Mouse (Mus musculus): Measurements from ENCODE around the gene Kcnj1. TPM values are rescaled to one million over a fixed set of nuclear protein-coding genes. Genes with fewer than 3 reads are reported as not detected.

Gene Kcnj1
- polyA plus RNA-seq, 1 experiment from 2014 or later: not detected

GRCm38 (mm10) chr9:32411507-32411906 is 39.2 kb downstream of the Kcnj1 start:
- no peaks in the 10 kb centered on the region for H3K36me3 ChIP-seq (ENCODE audit: control insufficient read depth, insufficient read depth, low read length)
- peaks cover 3 to 8% of the 10 kb centered on the region in 2 experiments; a peak in 2 of 4 replicates for H3K4me1 ChIP-seq (ENCODE audit: control insufficient read depth in 2 of 2, insufficient read depth in 2 of 2, low read length in 2 of 2)
- no peak overlapping the region for H3K27ac ChIP-seq (replicated peaks in 1 of 2; ENCODE audit: control insufficient read depth in 1 of 2, insufficient read depth in 1 of 2, low read depth in 2 of 2, low read length in 2 of 2)
- H3K4me3 ChIP-seq (ENCODE audit: control insufficient read depth in 1 of 2, insufficient read depth in 1 of 2, low read depth in 1 of 2, low read length in 2 of 2): no peak overlapping the region
- 84% methylated on average over 5 of the region's 5 CpGs for WGBS
- H3K27me3 ChIP-seq (ENCODE audit: control insufficient read depth, insufficient read depth, low read length): peaks cover 11% of the 10 kb centered on the region
- ATAC-seq (ENCODE audit: insufficient number of reproducible peaks, insufficient read depth, low FRiP score, low read depth): no peak
- H3K9ac ChIP-seq (ENCODE audit: low read length): no peak overlapping the region
- no peaks in the 10 kb centered on the region for H3K9me3 ChIP-seq (ENCODE audit: control insufficient read depth, low read length)
- H3K4me2 ChIP-seq (ENCODE audit: low read length): no peak overlapping the region

- Histone ChIP-seq H3K27ac (replicated peaks in 1 of 2; ENCODE audit: control insufficient read depth in 1 of 2, insufficient read depth in 1 of 2, low read depth in 2 of 2, low read length in 2 of 2) (no peak overlapping the region), H3K9me3 (ENCODE audit: control insufficient read depth, low read length) (no peaks in the 10 kb centered on the region), H3K4me1 (ENCODE audit: control insufficient read depth in 2 of 2, insufficient read depth in 2 of 2, low read length in 2 of 2) (peaks cover 6 to 11% of the 10 kb centered on the region in 2 experiments; a peak in 3 of 4 replicates), H3K9ac (ENCODE audit: low read length) (no peak overlapping the region), H3K4me3 (ENCODE audit: control insufficient read depth in 1 of 2, insufficient read depth in 1 of 2, low read depth in 1 of 2, low read length in 2 of 2) (no peak overlapping the region), H3K4me2 (ENCODE audit: low read length) (no peak overlapping the region), H3K36me3 (ENCODE audit: control insufficient read depth, insufficient read depth, low read length) (no peaks in the 10 kb centered on the region), H3K27me3 (ENCODE audit: control insufficient read depth, insufficient read depth, low read length) (peaks cover 6% of the 10 kb centered on the region)
- no peak for ATAC-seq (ENCODE audit: insufficient number of reproducible peaks, insufficient read depth, low FRiP score, low read depth)
- WGBS: 50% methylated on average over 10 of the region's 10 CpGs
Measured at GRCm38 (mm10) chr9:32412836-32413580, 40.7 kb downstream of the Kcnj1 start.

GRCm38 (mm10) chr9:32414956-32415355 is 42.7 kb downstream of the Kcnj1 start:
- H3K4me2 ChIP-seq (ENCODE audit: low read length): no peak overlapping the region
- no peak overlapping the region for H3K27ac ChIP-seq (replicated peaks in 1 of 2; ENCODE audit: control insufficient read depth in 1 of 2, insufficient read depth in 1 of 2, low read depth in 2 of 2, low read length in 2 of 2)
- H3K4me1 ChIP-seq (ENCODE audit: control insufficient read depth in 2 of 2, insufficient read depth in 2 of 2, low read length in 2 of 2): peaks cover 3 to 5% of the 10 kb centered on the region in 2 experiments; a peak in 3 of 4 replicates
- H3K4me3 ChIP-seq (ENCODE audit: control insufficient read depth in 1 of 2, insufficient read depth in 1 of 2, low read depth in 1 of 2, low read length in 2 of 2): no peak overlapping the region
- no peak for ATAC-seq (ENCODE audit: insufficient number of reproducible peaks, insufficient read depth, low FRiP score, low read depth)
- H3K36me3 ChIP-seq (ENCODE audit: control insufficient read depth, insufficient read depth, low read length): no peaks in the 10 kb centered on the region
- H3K27me3 ChIP-seq (ENCODE audit: control insufficient read depth, insufficient read depth, low read length): no peaks in the 10 kb centered on the region
- H3K9me3 ChIP-seq (ENCODE audit: control insufficient read depth, low read length): no peaks in the 10 kb centered on the region
- H3K9ac ChIP-seq (ENCODE audit: low read length): no peak overlapping the region
- WGBS: 73% methylated on average over 1 of the region's 1 CpGs

- Histone ChIP-seq H3K4me1 (ENCODE audit: control insufficient read depth in 2 of 2, insufficient read depth in 2 of 2, low read length in 2 of 2) (peaks cover 3 to 5% of the 10 kb centered on the region in 2 experiments; a peak in 3 of 4 replicates), H3K9ac (ENCODE audit: low read length) (no peak overlapping the region), H3K4me2 (ENCODE audit: low read length) (no peak overlapping the region), H3K9me3 (ENCODE audit: control insufficient read depth, low read length) (no peaks in the 10 kb centered on the region), H3K36me3 (ENCODE audit: control insufficient read depth, insufficient read depth, low read length) (peaks cover 2% of the 10 kb centered on the region; the same call in 1 of the 2 replicates), H3K4me3 (ENCODE audit: control insufficient read depth in 1 of 2, insufficient read depth in 1 of 2, low read depth in 1 of 2, low read length in 2 of 2) (no peak overlapping the region), H3K27me3 (ENCODE audit: control insufficient read depth, insufficient read depth, low read length) (no peaks in the 10 kb centered on the region), H3K27ac (replicated peaks in 1 of 2; ENCODE audit: control insufficient read depth in 1 of 2, insufficient read depth in 1 of 2, low read depth in 2 of 2, low read length in 2 of 2) (no peak overlapping the region)
- ATAC-seq (ENCODE audit: insufficient number of reproducible peaks, insufficient read depth, low FRiP score, low read depth): no peak
- 89% methylated on average over 3 of the region's 3 CpGs for WGBS
Measured at GRCm38 (mm10) chr9:32415952-32416351, 43.7 kb downstream of the Kcnj1 start.

- Histone ChIP-seq H3K9ac (ENCODE audit: low read length) (no peak overlapping the region), H3K27ac (replicated peaks in 1 of 2; ENCODE audit: control insufficient read depth in 1 of 2, insufficient read depth in 1 of 2, low read depth in 2 of 2, low read length in 2 of 2) (no peak overlapping the region; a peak in 1 of 4 replicates), H3K4me1 (ENCODE audit: control insufficient read depth in 2 of 2, insufficient read depth in 2 of 2, low read length in 2 of 2) (peaks cover 3 to 5% of the 10 kb centered on the region in 2 experiments; a peak in 3 of 4 replicates), H3K4me2 (ENCODE audit: low read length) (peak overlapping the region; percentile 3; the same call in 1 of the 2 replicates), H3K36me3 (ENCODE audit: control insufficient read depth, insufficient read depth, low read length) (peaks cover 13% of the 10 kb centered on the region), H3K27me3 (ENCODE audit: control insufficient read depth, insufficient read depth, low read length) (no peaks in the 10 kb centered on the region), H3K4me3 (ENCODE audit: control insufficient read depth in 1 of 2, insufficient read depth in 1 of 2, low read depth in 1 of 2, low read length in 2 of 2) (no peak overlapping the region), H3K9me3 (ENCODE audit: control insufficient read depth, low read length) (no peaks in the 10 kb centered on the region)
- 41% methylated on average over 8 of the region's 8 CpGs for WGBS
- ATAC-seq (ENCODE audit: insufficient number of reproducible peaks, insufficient read depth, low FRiP score, low read depth): no peak
Measured at GRCm38 (mm10) chr9:32417466-32418116, 45.3 kb downstream of the Kcnj1 start.

GRCm38 (mm10) chr9:32420711-32421110 is 48.4 kb downstream of the Kcnj1 start:
- Histone ChIP-seq H3K36me3 (ENCODE audit: control insufficient read depth, insufficient read depth, low read length) (peaks cover 28% of the 10 kb centered on the region), H3K27ac (replicated peaks in 1 of 2; ENCODE audit: control insufficient read depth in 1 of 2, insufficient read depth in 1 of 2, low read depth in 2 of 2, low read length in 2 of 2) (no peak overlapping the region), H3K9me3 (ENCODE audit: control insufficient read depth, low read length) (no peaks in the 10 kb centered on the region), H3K4me1 (ENCODE audit: control insufficient read depth in 2 of 2, insufficient read depth in 2 of 2, low read length in 2 of 2) (peaks cover 3% of the 10 kb centered on the region in 2 experiments; a peak in 3 of 4 replicates), H3K4me3 (ENCODE audit: control insufficient read depth in 1 of 2, insufficient read depth in 1 of 2, low read depth in 1 of 2, low read length in 2 of 2) (no peak overlapping the region), H3K27me3 (ENCODE audit: control insufficient read depth, insufficient read depth, low read length) (no peaks in the 10 kb centered on the region), H3K4me2 (ENCODE audit: low read length) (no peak overlapping the region), H3K9ac (ENCODE audit: low read length) (no peak overlapping the region)
- ATAC-seq (ENCODE audit: insufficient number of reproducible peaks, insufficient read depth, low FRiP score, low read depth): no peak

- Histone ChIP-seq H3K27me3 (ENCODE audit: control insufficient read depth, insufficient read depth, low read length) (no peaks in the 10 kb centered on the region), H3K4me3 (ENCODE audit: control insufficient read depth in 1 of 2, insufficient read depth in 1 of 2, low read depth in 1 of 2, low read length in 2 of 2) (no peak overlapping the region), H3K4me1 (ENCODE audit: control insufficient read depth in 2 of 2, insufficient read depth in 2 of 2, low read length in 2 of 2) (no peaks in the 10 kb centered on the region), H3K36me3 (ENCODE audit: control insufficient read depth, insufficient read depth, low read length) (peaks cover 47% of the 10 kb centered on the region), H3K9ac (ENCODE audit: low read length) (no peak overlapping the region), H3K4me2 (ENCODE audit: low read length) (no peak overlapping the region), H3K27ac (replicated peaks in 1 of 2; ENCODE audit: control insufficient read depth in 1 of 2, insufficient read depth in 1 of 2, low read depth in 2 of 2, low read length in 2 of 2) (no peak overlapping the region), H3K9me3 (ENCODE audit: control insufficient read depth, low read length) (no peaks in the 10 kb centered on the region)
- 77% methylated on average over 7 of the region's 7 CpGs for WGBS
- ATAC-seq (ENCODE audit: insufficient number of reproducible peaks, insufficient read depth, low FRiP score, low read depth): no peak
Measured at GRCm38 (mm10) chr9:32425321-32425720, 53.0 kb downstream of the Kcnj1 start.

All from heart, embryonic 14.5 days (tissue).